Mouse (Mus musculus): Measurements from ENCODE around the gene Tmem132e.

The Tmem132e gene

GRCm38 (mm10) chr11:82434091-82434831 is 45.6 kb downstream of the Tmem132e start:
- DNase-seq (ENCODE audit: low spot score in 2 of 2) = no peak

GRCm38 (mm10) chr11:82434832-82435182 is 46.1 kb downstream of the Tmem132e start:
- no peak for DNase-seq (ENCODE audit: low spot score in 2 of 2)

- no peak for DNase-seq (ENCODE audit: low spot score in 2 of 2)
Measured at GRCm38 (mm10) chr11:82448485-82448884, 59.8 kb downstream of the Tmem132e start.

GRCm38 (mm10) chr11:82452516-82452915 is 63.8 kb downstream of the Tmem132e start:
- no peak for DNase-seq (ENCODE audit: low spot score in 2 of 2)

DNA sequence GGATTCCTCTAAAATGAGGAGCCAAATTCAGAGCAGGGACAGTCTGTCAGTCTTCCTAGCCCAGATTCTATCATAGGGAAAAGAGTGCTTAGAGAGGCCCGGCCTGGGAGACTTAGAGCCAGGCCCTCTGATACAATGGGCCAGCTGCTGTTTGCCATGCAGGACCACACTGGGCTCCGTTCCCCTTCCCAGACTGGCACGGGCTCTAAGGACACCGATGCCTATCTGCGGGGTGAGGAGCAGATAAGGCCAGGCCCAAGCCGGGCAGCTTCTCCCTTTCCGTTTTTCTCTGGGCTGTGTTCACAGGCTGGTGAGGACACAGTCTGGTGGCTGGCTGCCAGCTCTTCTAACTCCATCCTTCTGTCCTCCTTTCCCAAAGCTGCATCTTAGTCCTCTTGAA is 64.5 kb downstream of the Tmem132e start:
- DNase-seq (ENCODE audit: low spot score in 2 of 2) = peak in 1 of 2 experiments; percentile 48

DNA sequence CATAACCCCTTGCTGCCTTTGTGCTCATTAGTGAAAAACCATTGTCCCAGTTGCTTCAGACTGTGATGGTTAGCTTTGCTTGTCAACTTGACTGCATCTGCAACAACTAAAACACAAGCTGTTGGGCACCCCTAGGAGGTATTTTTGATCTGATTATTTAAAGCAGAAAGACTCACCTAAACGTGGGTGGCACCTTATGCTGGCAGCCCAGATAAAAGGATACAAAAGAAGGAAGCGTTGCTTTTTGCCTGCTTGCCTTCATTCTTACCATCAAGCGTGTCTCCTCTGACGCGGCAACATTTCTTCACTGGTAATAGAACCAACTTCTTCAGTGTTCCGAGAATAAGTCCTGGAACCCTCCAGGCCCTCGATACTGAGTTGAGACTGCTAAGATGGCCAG is 72.6 kb downstream of the Tmem132e start:
- DNase-seq (ENCODE audit: low spot score in 2 of 2) = no peak

DNA sequence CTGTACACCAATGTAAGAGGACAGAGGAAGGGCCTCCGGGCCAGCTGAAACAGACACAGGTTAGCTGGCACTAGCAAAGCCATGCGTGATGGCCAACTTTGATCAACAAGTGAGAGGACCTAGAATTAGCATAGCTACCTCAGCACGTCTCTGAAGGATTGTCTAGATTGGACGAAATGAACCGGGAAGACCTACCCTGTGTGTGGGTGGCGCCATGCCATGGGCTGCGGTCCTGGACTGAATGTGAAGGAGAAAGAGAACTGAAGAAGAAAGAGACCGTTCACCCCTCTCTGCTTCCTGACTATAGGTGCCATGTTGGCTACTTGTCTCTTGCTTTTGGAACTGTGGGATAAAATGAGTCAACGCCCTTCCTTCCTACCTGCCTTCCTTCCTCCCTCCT is 76.8 kb downstream of the Tmem132e start:
- DNase-seq (ENCODE audit: low spot score in 2 of 2) = no peak

DNA sequence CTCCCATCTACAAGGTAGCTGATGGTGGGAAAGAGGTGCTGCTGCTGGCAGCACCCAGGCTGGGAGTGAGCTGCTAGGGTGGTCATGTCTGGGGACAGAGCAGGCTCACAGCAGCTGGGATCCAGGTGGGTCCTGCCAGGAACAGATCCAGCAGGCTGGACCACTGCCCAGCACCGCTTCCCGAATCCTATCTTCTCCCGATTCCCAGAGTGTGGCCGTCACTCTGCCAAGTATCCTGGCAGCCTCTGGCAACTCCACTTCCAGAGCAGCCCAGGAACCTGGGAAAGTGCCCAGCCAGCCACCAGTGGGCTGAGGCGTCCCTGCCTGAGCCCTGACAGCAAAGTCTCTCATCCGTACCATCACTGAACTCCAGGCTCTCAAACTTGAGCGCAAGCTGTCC is 78.5 kb downstream of the Tmem132e start:
- DNase-seq (ENCODE audit: low spot score in 2 of 2) = peak; percentile 55 to 88

GRCm38 (mm10) chr11:82471076-82471475 is 82.4 kb downstream of the Tmem132e start:
- DNase-seq (ENCODE audit: low spot score in 2 of 2) = no peak

- DNase-seq (ENCODE audit: low spot score in 2 of 2) = no peak
Measured at GRCm38 (mm10) chr11:82473137-82473621, 84.5 kb downstream of the Tmem132e start.

GRCm38 (mm10) chr11:82476092-82476491 is 87.4 kb downstream of the Tmem132e start:
- DNase-seq (ENCODE audit: low spot score in 2 of 2) = no peak

DNA sequence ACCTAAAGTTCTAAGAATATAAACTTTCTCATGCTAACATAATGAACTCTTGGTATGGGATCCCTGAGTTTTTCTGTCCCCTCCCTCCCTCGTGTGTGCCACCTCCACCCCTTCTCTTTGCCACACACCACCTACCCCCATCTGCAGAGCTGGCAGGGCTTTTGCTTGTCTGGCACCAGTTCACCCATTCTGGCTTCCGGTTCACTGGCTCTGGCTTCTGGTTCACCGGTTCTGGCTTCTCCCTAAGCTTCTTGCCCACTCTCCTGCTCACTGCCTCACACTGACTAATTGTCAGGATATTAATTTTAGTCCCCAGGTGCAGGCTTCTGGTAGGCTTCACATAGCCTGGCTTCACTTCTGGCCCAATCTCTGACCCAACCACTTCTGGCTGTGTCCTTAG is 88.7 kb downstream of the Tmem132e start:
- peak in 1 of 2 experiments; percentile 58 for DNase-seq (ENCODE audit: low spot score in 2 of 2)

DNA sequence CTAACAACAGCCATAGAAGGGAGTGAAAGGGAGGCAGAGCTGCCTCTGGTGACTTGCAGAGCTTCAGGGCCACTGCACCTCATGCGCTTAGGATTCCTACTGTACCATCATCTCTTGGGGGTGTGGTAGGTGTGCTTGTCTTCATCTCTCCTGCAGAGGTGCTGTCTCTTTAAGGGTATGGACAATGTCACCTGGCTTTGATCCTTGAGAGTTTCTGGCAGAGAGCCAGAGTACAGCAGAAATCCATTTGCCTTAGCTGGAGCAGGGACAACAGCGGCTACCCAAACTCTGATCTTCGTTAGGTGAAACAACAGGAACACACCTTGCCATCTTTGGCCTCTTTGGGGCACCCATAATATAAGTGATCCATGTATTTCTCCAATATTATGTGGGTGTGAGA is 92.2 kb downstream of the Tmem132e start:
- no peak for DNase-seq (ENCODE audit: low spot score in 2 of 2)

DNA sequence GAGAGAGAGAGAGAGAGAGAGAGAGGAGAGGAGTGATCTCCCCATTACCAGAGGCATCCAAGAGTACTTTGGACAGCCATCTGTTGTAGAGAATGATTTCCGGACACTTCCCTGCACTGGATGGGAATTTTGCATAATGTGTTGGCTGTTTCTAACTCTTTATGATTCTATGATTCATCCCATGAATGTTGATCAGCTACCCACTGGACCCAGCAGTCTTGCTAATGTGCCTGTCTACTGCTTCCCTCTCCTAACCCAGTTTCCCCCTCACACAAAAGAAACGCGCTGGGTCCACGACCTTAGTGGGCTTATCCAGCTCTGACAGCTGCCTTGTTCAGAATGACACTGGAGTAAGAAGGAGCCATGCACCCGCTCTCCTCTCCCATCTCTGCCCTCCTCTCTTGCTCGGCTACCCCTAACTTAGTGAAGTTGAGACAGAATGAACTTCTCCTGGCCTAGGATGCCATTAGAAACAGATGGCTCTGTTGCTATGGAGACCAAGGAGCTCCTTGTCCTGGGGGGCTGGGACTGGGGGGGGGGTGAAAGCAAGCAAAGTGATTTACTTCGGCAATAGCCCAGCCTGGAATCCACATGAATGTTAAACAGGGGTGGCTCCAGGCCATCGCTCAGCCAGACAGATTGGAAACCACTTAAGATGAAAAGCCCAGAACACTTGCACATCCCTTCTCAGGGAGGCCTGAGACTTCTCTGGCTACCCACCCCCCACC is 98.8 kb downstream of the Tmem132e start:
- DNase-seq (ENCODE audit: low spot score in 2 of 2) = no peak

GRCm38 (mm10) chr11:82490896-82491295 is 102.2 kb downstream of the Tmem132e start:
- DNase-seq (ENCODE audit: low spot score in 2 of 2) = no peak
